Mouse (Mus musculus) spleen, postnatal 4 days (tissue): ENCODE measurements around the gene Nlrp4e.
"Not testable (repeated sequence)": the region's sequence is repeated elsewhere in the genome, so short reads cannot be mapped to it uniquely, and the experiment has no call there.

Source experiments
- DNase-seq, 2 experiments: peaks; one replicate each; pipeline ENCODE4 v3.0.0; 2022; ENCODE audit warnings: low spot score in 2 of 2

Gene Nlrp4e

DNA sequence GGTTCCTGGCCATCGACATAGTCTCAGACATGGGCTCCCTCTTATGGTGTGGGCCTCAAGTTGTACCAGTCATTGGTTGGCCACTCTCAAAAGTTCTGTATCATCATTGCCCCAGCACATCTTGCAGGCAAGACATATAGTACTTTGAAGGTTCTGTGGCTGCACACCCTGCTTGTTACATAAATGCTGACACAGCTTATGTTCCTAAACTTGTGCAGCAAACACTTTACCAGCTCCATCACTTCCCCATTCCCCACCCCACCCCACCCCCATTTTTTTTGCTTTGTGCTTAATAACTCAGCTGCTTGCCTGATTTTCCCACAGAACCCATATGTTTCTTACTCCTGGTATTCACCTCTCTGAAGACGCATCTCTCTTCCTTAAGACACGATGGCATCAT, at the start of gene Nlrp4e:
Nlrp4e (plus strand) TSS at position 301 of the 400 bp plus-strand sequence.
- not testable (repeated sequence) for DNase-seq

DNA sequence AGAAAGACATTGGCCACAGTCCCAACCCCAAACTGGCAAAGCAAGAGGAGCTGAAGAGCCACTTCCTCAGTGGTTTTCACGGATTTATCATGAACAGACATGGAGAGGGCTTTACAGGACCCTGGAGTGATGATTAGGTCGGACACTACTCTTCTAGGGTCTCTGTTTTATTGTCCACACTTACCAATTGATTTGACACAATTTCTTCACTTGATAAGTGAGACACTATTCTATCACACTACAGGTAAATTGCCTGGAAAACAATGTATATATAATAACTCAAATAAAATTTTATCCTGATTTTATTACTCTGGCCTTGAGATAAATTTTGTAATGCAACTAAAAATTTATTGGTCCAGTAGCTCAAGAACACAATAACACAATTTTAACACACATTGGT, 49.4 kb upstream of the Nlrp4e start, which contains the start of gene Vmn1r166:
Vmn1r166 (minus strand) TSS at position 101 of the 400 bp plus-strand sequence.
- not testable (repeated sequence) for DNase-seq

DNA sequence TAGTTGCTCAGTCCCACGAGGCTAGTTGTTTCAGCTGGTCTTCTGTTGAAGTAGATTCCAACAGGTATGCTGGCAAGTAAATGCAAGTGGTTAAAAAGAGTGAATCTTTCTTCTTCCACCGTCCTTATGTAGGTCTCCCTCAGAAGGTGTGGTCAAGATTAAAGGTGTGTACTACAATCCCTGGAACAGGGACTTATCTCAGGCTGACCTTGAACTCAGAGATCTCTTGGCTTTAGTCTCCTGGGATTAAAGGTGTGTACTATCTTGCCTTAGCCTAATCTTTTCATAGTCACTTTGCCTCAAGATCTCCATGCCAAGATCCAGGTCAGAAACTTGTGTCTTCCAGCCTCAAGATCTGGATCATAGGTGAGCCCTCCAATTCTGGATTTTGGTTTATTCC, 22.2 kb upstream of the Nlrp4e start, which contains the start of gene Gm6902:
Gm6902 (minus strand) TSS at position 101 of the 400 bp plus-strand sequence.
- DNase-seq: not testable (repeated sequence)

DNA sequence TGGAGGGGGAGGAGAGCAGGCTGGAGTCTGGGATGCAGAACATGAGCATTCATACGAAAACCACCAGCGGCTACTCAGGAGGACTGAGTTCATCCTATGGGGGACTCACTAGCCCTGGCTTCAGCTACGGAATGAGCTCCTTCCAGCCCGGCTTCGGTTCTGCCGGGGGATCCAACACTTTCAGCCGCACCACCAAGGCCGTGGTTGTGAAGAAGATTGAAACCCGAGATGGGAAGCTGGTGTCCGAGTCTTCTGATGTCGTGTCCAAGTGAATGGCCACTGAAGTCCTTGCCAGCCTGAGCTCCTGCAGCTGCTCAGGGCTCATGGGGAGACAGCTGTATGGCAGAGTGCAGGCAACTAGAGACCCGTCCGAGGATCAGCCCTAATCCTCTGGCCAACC, 57.3 kb downstream of the Nlrp4e start:
- DNase-seq: not testable (repeated sequence)

DNA sequence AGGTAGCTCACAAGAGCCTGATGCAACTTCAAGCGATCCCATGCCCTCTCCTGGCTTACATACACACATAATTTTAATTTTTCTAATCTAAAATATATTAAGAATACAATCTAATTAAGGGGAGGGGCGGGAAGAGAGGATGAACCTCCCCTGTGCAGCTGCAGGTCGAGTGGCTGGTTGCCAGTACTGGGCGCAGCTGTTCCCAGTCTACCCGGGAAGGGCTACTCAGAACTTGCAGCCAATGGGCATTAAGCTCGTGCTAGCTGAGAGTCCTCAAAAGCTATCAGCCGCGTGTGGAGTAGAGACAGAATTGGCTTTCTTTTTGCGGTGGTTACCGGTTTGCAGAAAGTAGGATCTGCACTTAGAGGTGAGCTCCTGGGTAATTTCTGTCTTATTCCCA, 84.6 kb downstream of the Nlrp4e start, which contains the start of gene Nlrp5:
Nlrp5 (plus strand) TSS at position 301 of the 400 bp plus-strand sequence.
- DNase-seq: no peak
